Mouse (Mus musculus): ENCODE results near the gene Zfp362. TPM values are rescaled to one million over a fixed set of nuclear protein-coding genes. Genes with fewer than 3 reads are reported as not detected.

Zfp362 gene
- polyA plus RNA-seq, 1 experiment from 2014 or later: 19.9 TPM

GRCm38 (mm10) chr4:128733496-128733895, 72.3 kb downstream of the Zfp362 start:
- H3K27me3 ChIP-seq: no peaks in the 10 kb centered on the region
- in situ Hi-C loops (cut with MboI; ENCODE audit: low pct_unique_long_range_greater_than_20kb): no loop called here
- no peak for ATAC-seq
- TF ChIP-seq CTCF (IDR thresholded peaks at IDR 0.05): no peak
- ChIA-PET POLR2A (no interaction called here), CTCF (interaction anchor here (1.2 to 1.8 kb wide), 2 partner anchors 10 to 22 kb away, joined by 4 to 5 read pairs; no protein-coding TSS in a partner anchor)
- DNase-seq (ENCODE audit: low read depth, low spot score): no peak

DNA sequence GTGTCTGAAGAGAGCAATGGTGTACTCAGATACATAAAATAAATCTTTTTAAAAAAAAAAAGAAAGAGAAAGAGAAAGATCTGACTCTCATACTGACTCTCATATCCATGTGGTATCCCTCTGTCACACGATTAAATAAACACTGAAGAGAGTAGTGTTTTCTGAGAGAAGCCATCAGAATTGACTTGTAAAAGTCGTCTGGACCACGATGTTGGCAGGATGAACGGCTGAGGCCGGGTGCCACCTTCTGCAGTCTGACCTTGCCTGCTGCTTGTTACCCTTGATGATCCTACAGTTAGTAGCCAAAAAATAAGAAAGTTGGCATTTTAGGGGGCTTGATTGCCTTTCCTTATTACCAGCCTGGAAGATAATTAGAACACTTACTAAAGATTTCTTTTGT, 73.1 kb downstream of the Zfp362 start:
- no peaks in the 10 kb centered on the region for H3K27me3 ChIP-seq
- ChIA-PET POLR2A (no interaction called here), CTCF (no interaction called here)
- no peak for ATAC-seq
- no peak for DNase-seq (ENCODE audit: low read depth, low spot score)
- no peak for TF ChIP-seq CTCF (IDR thresholded peaks at IDR 0.05)
- in situ Hi-C loops (cut with MboI; ENCODE audit: low pct_unique_long_range_greater_than_20kb): no loop called here

GRCm38 (mm10) chr4:128730271-128730670, 75.6 kb downstream of the Zfp362 start:
- H3K27me3 ChIP-seq: no peaks in the 10 kb centered on the region
- no peak for DNase-seq (ENCODE audit: low read depth, low spot score)
- ChIA-PET CTCF (interaction anchor here (1.3 kb wide), 1 partner anchor 19 kb away, joined by 5 read pairs; no protein-coding TSS in a partner anchor), POLR2A (interaction anchor here (0.7 to 1.3 kb wide), 2 partner anchors 17 to 18 kb away, joined by 3 read pairs; no protein-coding TSS in a partner anchor)
- ATAC-seq: no peak
- TF ChIP-seq CTCF (IDR thresholded peaks at IDR 0.05): no peak
- in situ Hi-C loops (cut with MboI; ENCODE audit: low pct_unique_long_range_greater_than_20kb): no loop called here

DNA sequence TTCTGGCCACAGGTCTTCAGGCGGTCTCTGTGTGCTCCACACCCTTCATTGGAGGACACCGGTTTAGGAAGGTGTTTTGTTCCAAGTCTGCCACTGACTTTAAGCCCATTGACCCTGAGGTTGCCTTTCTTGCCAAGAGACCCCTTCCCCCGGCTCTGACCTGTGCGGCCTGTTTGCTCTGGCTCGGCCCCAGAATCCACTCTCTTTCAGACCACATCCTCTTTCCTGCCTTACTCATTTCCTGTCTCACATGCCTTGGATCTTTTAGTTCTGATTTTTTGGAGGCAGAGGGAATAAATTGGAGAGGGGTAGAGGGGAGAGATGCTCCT, 76.2 kb downstream of the Zfp362 start:
- in situ Hi-C loops (cut with MboI; ENCODE audit: low pct_unique_long_range_greater_than_20kb): no loop called here
- no peaks in the 10 kb centered on the region for H3K27me3 ChIP-seq
- ChIA-PET POLR2A (no interaction called here), CTCF (no interaction called here)
- no peak for DNase-seq (ENCODE audit: low read depth, low spot score)
- TF ChIP-seq CTCF (IDR thresholded peaks at IDR 0.05): no peak
- no peak for ATAC-seq

DNA sequence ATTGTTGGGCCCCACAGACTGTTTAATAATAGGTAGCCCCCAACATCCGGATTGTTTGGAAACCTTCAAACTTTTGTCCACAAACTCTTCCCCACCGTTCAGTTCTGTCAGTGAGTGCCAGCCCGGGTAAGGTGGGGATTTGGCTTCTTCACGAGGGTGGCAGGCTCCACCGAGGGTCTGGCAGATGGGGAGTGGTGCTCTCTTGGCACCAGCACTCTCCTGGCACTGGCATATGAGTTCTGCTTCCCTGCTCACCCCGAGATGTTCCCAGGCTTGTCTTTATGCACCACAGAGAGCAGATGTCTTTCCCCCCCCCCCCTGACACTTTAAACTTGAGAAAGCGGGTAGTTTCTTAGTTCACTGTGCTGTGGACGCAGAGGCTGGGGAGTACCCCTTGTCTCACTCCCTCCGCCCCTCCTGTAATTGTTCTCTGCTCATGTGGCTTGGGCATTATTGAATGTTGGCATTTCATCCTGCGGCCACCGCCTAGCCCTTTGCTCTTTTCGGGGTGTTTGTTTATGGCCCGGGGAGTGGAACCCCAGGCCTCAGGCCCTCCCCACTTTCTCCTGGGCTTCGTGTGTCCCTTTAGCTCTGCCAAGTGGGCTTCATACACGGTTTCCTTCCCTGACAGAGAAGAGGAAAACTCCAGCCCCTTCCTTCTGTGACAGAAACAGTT, 76.7 kb downstream of the Zfp362 start:
- ChIA-PET CTCF (no interaction called here), POLR2A (no interaction called here)
- in situ Hi-C loops (cut with MboI; ENCODE audit: low pct_unique_long_range_greater_than_20kb): no loop called here
- H3K27me3 ChIP-seq: no peaks in the 10 kb centered on the region
- DNase-seq (ENCODE audit: low read depth, low spot score) (no peak), ATAC-seq (no peak)
- TF ChIP-seq CTCF (IDR thresholded peaks at IDR 0.05): no peak

DNA sequence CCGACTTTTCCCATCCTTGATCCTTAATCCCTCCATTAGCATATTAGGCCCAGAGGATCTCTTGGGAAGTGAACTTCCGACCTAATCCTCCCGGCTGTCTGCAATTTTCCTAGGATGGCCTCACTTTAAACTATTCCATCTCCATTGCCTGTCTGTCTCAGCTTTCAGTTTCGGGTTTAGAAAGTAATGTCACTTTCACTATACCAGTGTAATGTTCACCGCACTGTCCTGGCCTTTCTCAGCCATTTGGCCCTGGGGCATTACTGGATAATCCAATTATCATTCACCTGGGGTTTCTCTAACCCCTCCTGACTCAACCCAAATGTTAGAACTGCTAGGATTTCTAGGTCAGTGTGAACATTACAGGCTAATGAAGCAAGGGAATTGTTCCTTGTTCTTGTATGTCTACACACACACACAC, 77.4 kb downstream of the Zfp362 start:
- ChIA-PET CTCF (interaction anchor here (1.1 to 4.1 kb wide), 2 partner anchors 17 to 28 kb away, joined by 3 to 13 read pairs; no protein-coding TSS in a partner anchor), POLR2A (interaction anchor here (1.5 to 1.6 kb wide), 2 partner anchors 9 to 12 kb away, joined by 7 to 8 read pairs; no protein-coding TSS in a partner anchor)
- no peaks in the 10 kb centered on the region for H3K27me3 ChIP-seq
- in situ Hi-C loops (cut with MboI; ENCODE audit: low pct_unique_long_range_greater_than_20kb): no loop called here
- ATAC-seq: no peak
- DNase-seq (ENCODE audit: low read depth, low spot score): no peak
- TF ChIP-seq CTCF (IDR thresholded peaks at IDR 0.05): no peak

DNA sequence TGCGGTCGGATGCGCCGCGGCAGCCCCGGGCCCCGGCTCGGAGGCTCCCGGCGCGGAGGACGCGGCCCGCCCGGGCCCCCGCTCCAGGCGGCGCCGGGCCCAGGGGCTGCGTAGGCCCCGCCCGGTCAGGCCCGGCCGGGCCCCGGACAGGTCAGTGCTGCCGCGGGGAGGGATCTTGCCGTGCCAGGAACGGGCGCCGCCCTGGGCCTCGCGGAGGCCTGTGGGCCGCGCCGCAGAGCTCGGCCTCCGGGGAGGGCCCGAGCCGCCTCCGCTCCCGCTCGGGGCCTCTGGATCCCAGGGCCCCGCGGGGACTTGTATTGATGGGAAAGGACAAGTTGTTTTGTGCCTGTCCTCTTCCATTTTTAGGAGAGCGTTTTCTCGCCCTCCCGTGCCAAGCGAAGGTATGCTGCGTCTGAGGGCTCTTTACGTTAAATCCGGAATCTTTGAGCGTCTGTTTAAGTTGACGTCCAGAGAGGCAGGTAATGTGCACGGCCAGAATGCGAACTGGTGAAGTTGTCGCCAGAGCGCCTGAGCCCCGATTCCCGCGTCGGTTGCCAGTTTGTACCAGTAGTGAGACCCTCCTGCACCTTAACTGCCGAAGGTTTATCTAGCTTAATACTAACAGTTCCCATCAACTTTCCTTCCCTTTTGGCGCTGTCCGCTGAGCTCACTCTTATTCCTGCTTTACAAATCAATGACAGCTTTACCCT, 78.0 kb downstream of the Zfp362 start:
- CTCF ChIA-PET: interaction anchor here (1.1 to 4.1 kb wide), 2 partner anchors 17 to 28 kb away, joined by 3 to 13 read pairs; no protein-coding TSS in a partner anchor
- DNase-seq (ENCODE audit: low read depth, low spot score): no peak
- H3K27me3 ChIP-seq: no peaks in the 10 kb centered on the region
- in situ Hi-C loops (cut with MboI; ENCODE audit: low pct_unique_long_range_greater_than_20kb): no loop called here
- peak; percentile 41 for ATAC-seq
- TF ChIP-seq CTCF (IDR thresholded peaks at IDR 0.05): no peak
- POLR2A ChIA-PET: interaction anchor here (0.9 to 1.6 kb wide), 4 partner anchors 9 to 28 kb away, joined by 3 to 8 read pairs (median 6); partner anchors contain the start of gene A3galt2

- DNase-seq (ENCODE audit: low read depth, low spot score) (no peak), ATAC-seq (peak; percentile 77)
- in situ Hi-C loops (cut with MboI; ENCODE audit: low pct_unique_long_range_greater_than_20kb): no loop called here
- ChIA-PET CTCF (interaction anchor here (4.1 kb wide), 1 partner anchor 16 kb away, joined by 13 read pairs; no protein-coding TSS in a partner anchor), POLR2A (interaction anchor here (0.9 to 1.6 kb wide), 4 partner anchors 10 to 28 kb away, joined by 3 to 8 read pairs (median 6); partner anchors contain the start of gene A3galt2)
- no peak for TF ChIP-seq CTCF (IDR thresholded peaks at IDR 0.05)
- no peaks in the 10 kb centered on the region for H3K27me3 ChIP-seq
Observed at GRCm38 (mm10) chr4:128727019-128727720, 78.7 kb downstream of the Zfp362 start.

DNA sequence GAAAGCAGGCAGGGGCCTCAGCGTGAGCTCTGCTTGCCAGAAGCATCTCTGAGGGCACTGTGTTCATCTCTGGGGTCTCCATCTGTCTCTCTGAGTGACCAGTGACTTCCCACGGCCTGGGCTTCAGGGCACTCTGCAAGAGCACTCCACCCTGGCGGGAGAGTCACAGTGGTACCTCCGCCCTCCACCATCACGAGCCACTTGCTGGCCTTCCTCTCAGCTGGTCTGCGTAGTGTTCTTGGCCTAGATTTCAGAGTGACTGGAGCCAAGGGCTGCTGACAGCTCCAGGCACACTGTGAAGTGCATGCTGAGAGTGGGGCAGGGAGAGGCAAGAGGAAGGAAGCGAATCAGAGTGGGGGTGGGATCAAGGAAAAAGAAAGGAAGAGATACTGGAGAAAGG, 81.8 kb downstream of the Zfp362 start:
- TF ChIP-seq CTCF (IDR thresholded peaks at IDR 0.05): no peak
- CTCF ChIA-PET: interaction anchor here (2.3 kb wide), 1 partner anchor 10 kb away, joined by 5 read pairs; no protein-coding TSS in a partner anchor
- POLR2A ChIA-PET: interaction anchor here (1.2 kb wide), 1 partner anchor 12 kb away, joined by 3 read pairs; no protein-coding TSS in a partner anchor
- H3K27me3 ChIP-seq: no peaks in the 10 kb centered on the region
- in situ Hi-C loops (cut with MboI; ENCODE audit: low pct_unique_long_range_greater_than_20kb): no loop called here
- DNase-seq (ENCODE audit: low read depth, low spot score) (no peak), ATAC-seq (no peak)

DNA sequence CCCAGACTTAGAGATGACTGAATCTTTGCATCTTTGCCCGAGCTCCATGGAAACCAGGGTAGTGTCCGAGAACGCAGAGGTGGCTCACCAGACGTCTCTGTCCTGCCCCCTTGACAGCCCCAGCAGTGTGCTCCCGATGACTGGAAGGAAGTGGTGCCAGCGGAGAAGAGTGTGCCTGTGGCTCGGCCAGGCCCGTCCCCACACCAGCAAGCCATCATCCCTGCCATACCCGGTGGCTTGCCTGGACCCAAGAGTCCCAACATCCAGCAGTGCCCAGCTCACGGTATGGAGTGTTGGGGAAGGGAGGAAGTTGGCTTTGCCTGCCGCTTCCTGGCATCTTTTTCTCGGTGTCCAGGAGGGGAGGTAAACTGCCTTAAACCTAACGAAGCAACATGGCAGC, 82.4 kb downstream of the Zfp362 start:
- CTCF ChIA-PET: interaction anchor here (2.3 kb wide), 1 partner anchor 11 kb away, joined by 5 read pairs; no protein-coding TSS in a partner anchor
- in situ Hi-C loops (cut with MboI; ENCODE audit: low pct_unique_long_range_greater_than_20kb): no loop called here
- ATAC-seq: no peak
- POLR2A ChIA-PET: interaction anchor here (1.2 kb wide), 1 partner anchor 11 kb away, joined by 3 read pairs; no protein-coding TSS in a partner anchor
- no peak for TF ChIP-seq CTCF (IDR thresholded peaks at IDR 0.05)
- no peak for DNase-seq (ENCODE audit: low read depth, low spot score)
- no peaks in the 10 kb centered on the region for H3K27me3 ChIP-seq

Other genes starting within 250 kb of the Zfp362 start
- 2.8 TPM for gene Zscan20, start 195.9 kb downstream of the Zfp362 start, polyA plus RNA-seq (2021)
- gene Tlr12, start 187.4 kb downstream of the Zfp362 start, polyA plus RNA-seq (2021): not detected
- gene Phc2, start 151.3 kb downstream of the Zfp362 start, polyA plus RNA-seq (2021): 89.2 TPM
- 0.04 TPM for gene A3galt2, start 50.7 kb downstream of the Zfp362 start, polyA plus RNA-seq (2021)
- 2.2 TPM for gene Trim62, start 77.5 kb upstream of the Zfp362 start, polyA plus RNA-seq (2021)
- gene Azin2, start 156.4 kb upstream of the Zfp362 start, polyA plus RNA-seq (2021): 18.0 TPM
- 64.2 TPM for gene Ak2, start 185.9 kb upstream of the Zfp362 start, polyA plus RNA-seq (2021)

All from Patski (cell line).